ENCODE assay signal across 7 mouse cellular contexts in the genomic region with DNA sequence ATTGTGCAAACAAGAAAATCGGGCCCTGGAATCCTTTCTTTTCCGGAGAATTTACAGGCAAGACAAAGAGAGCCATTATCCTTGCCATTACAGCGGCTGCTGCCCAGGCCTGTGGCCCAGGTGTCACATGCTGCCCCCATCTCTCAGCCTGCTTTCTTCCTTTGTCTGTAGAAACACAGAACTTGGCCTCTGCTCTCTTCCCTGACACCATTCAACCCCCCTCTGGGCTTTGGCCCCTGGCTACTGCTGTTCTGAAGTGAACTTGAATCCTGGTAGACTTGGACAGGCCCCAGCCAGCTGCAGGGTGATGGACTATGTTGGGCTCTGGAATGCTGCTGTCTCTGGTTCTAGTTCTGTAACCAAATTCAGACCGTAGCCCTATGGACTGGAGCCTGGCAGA.
DNase-seq lines count a peak whose midpoint lies in the region; ATAC-seq and TF ChIP-seq lines count a peak whose summit lies in the region.

No protein-coding gene starts in this region.

- H3K36me3 ChIP-seq in hindbrain, embryonic 14.5 days (replicated peaks; ENCODE audit: control insufficient read depth, insufficient read depth): no peaks in the 10 kb centered on the region
- no peaks in the 10 kb centered on the region for H3K36me3 ChIP-seq in neural tube, embryonic 13.5 days

- TF ChIP-seq POLR2A in lung, adult 2 months (IDR thresholded peaks at IDR 0.05; ENCODE audit: borderline replicate concordance, extremely low read depth, low read depth, low read length): no peak

- no peak overlapping the region for H3K27ac ChIP-seq in hindbrain, embryonic 14.5 days
- H3K27ac ChIP-seq in neural tube, embryonic 13.5 days (replicated peaks): no peak overlapping the region

- ATAC-seq in hindbrain, embryonic 14.5 days (ENCODE audit: low FRiP score): peak; percentile 46; the same call in 1 of the 2 replicates
- ATAC-seq in neural tube, embryonic 13.5 days (ENCODE audit: low read depth): peak; percentile 23; the same call in 1 of the 2 replicates
- no peak for ATAC-seq in granulocyte monocyte progenitor cell, adult 5-6 weeks (replicated peaks; ENCODE audit: poor library complexity, severe bottlenecking)
- ATAC-seq in inflammation-experienced regulatory T-cells, adult 6 months: no peak

- TF ChIP-seq CTCF in lung, adult 2 months (IDR thresholded peaks at IDR 0.05; ENCODE audit: insufficient read depth, low read length): no peak

- H3K9me3 ChIP-seq in hindbrain, embryonic 14.5 days (ENCODE audit: control insufficient read depth, low read length): no peaks in the 10 kb centered on the region
- no peaks in the 10 kb centered on the region for H3K9me3 ChIP-seq in neural tube, embryonic 13.5 days

- WGBS in lung, adult 2 months: 49% methylated on average over 4 of the region's 4 CpGs
- WGBS in hindbrain, embryonic 14.5 days: 39% methylated on average over 4 of the region's 4 CpGs
- WGBS in neural tube, embryonic 13.5 days: 17% methylated on average over 4 of the region's 4 CpGs

- H3K27me3 ChIP-seq in hindbrain, embryonic 14.5 days (ENCODE audit: control insufficient read depth, insufficient read depth, low read length): no peaks in the 10 kb centered on the region
- H3K27me3 ChIP-seq in neural tube, embryonic 13.5 days: no peaks in the 10 kb centered on the region

- no peak overlapping the region for H3K9ac ChIP-seq in hindbrain, embryonic 14.5 days
- no peak overlapping the region for H3K9ac ChIP-seq in neural tube, embryonic 13.5 days

- H3K4me2 ChIP-seq in hindbrain, embryonic 14.5 days (replicated peaks): no peak overlapping the region
- H3K4me2 ChIP-seq in neural tube, embryonic 13.5 days: no peak overlapping the region

- no peak overlapping the region for H3K4me3 ChIP-seq in lung, adult 2 months (replicated peaks; ENCODE audit: extremely low read depth, low read depth, low read length)
- no peak overlapping the region for H3K4me3 ChIP-seq in hindbrain, embryonic 14.5 days (replicated peaks; ENCODE audit: low read length)
- no peak overlapping the region for H3K4me3 ChIP-seq in neural tube, embryonic 13.5 days

- DNase-seq in lung, postnatal 36 days: peak; percentile 38
- no peak for DNase-seq in lung, adult 2 months
- DNase-seq in fibroblast of lung, adult 2 months (ENCODE audit: low read depth): peak; percentile 58
- DNase-seq in hindbrain, embryonic 14.5 days (ENCODE audit: low spot score): no peak

- peaks cover 4% of the 10 kb centered on the region; the same call in 1 of the 2 replicates for H3K4me1 ChIP-seq in lung, adult 2 months (ENCODE audit: control insufficient read depth, insufficient read depth, low read length)
- no peaks in the 10 kb centered on the region for H3K4me1 ChIP-seq in hindbrain, embryonic 14.5 days (replicated peaks; ENCODE audit: control insufficient read depth, insufficient read depth, low read length)
- H3K4me1 ChIP-seq in neural tube, embryonic 13.5 days (replicated peaks): peaks cover 7% of the 10 kb centered on the region; the same call in 1 of the 2 replicates

Comparison
In these comparisons a context has a peak if more than half of its experiments do, and no peak if none do; other contexts are left out.
1. DNase-seq: peak in lung, postnatal 36 days (single experiment) and fibroblast of lung, adult 2 months (single experiment); none in lung, adult 2 months (single experiment) and hindbrain, embryonic 14.5 days (single experiment).
2. ATAC-seq: peak in hindbrain, embryonic 14.5 days (single experiment) and neural tube, embryonic 13.5 days (single experiment); none in granulocyte monocyte progenitor cell, adult 5-6 weeks (single experiment) and inflammation-experienced regulatory T-cells, adult 6 months (single experiment).